Comparison of ENCODE assay signal across 8 mouse cellular contexts in genomic region chr2:30897291-30897690, GRCm38 (mm10). TPM values are rescaled to one million over a fixed set of nuclear protein-coding genes. Genes with fewer than 3 reads are reported as not detected.
DNase-seq lines count a peak whose midpoint lies in the region; ATAC-seq and TF ChIP-seq lines count a peak whose summit lies in the region.
"Had no signal": no experiment of that assay in that cellular context is flagged by ENCODE, and none has a peak within 500 bp of the region (broad histone marks: within the 10 kb centered on the region; RNA-seq: fewer than 3 reads in every experiment).

No protein-coding gene starts in this region.

- ATAC-seq in kidney, embryonic 15.5 days (replicated peaks; ENCODE audit: low FRiP score), result peak; percentile 37; the same call in 1 of the 2 replicates
- no peak for ATAC-seq in kidney, embryonic 14.5 days (ENCODE audit: low FRiP score, low TSS enrichment)
- ATAC-seq in limb, embryonic 13.5 days (ENCODE audit: low FRiP score, low read depth), result no peak; the same call in 1 of the 2 replicates

- no peaks in the 10 kb centered on the region for H3K36me3 ChIP-seq in kidney, embryonic 15.5 days
- no peaks in the 10 kb centered on the region for H3K36me3 ChIP-seq in kidney, embryonic 14.5 days (ENCODE audit: control insufficient read depth, insufficient read depth, low read length)
- H3K36me3 ChIP-seq in C2C12 (ENCODE audit: control insufficient read depth, insufficient read depth), result no peaks in the 10 kb centered on the region
- 0 out of 2 replicates have a peak, but pooled peaks cover 3% of the 10 kb centered on the region for H3K36me3 ChIP-seq in limb, embryonic 13.5 days

- H3K9me3 ChIP-seq in kidney, embryonic 15.5 days (replicated peaks), result no peaks in the 10 kb centered on the region
- H3K9me3 ChIP-seq in kidney, embryonic 14.5 days (ENCODE audit: control insufficient read depth, low read length), result no peaks in the 10 kb centered on the region
- no peaks in the 10 kb centered on the region for H3K9me3 ChIP-seq in limb, embryonic 13.5 days

- H3K79me3 ChIP-seq in C2C12 (ENCODE audit: low read depth), result no peaks in the 10 kb centered on the region

- H3K9ac ChIP-seq in kidney, embryonic 15.5 days, result no peak overlapping the region
- H3K9ac ChIP-seq in kidney, embryonic 14.5 days (ENCODE audit: low read depth, low read length), result no peak overlapping the region
- H3K9ac ChIP-seq in limb, embryonic 13.5 days, result 0 out of 2 replicates have a peak overlapping the region, but pooled peaks have one; percentile 14
- H3K9ac ChIP-seq: liver, embryonic 14.5 days had no signal

- H3K27me3 ChIP-seq in kidney, embryonic 15.5 days, result no peaks in the 10 kb centered on the region
- H3K27me3 ChIP-seq in kidney, embryonic 14.5 days (ENCODE audit: control insufficient read depth, insufficient read depth, low read length), result no peaks in the 10 kb centered on the region
- no peaks in the 10 kb centered on the region for H3K27me3 ChIP-seq in C2C12 (ENCODE audit: control insufficient read depth, insufficient read depth, insufficient read length)
- no peaks in the 10 kb centered on the region for H3K27me3 ChIP-seq in limb, embryonic 13.5 days

- WGBS in kidney, embryonic 15.5 days, result 39% methylated on average over 6 of the region's 6 CpGs
- WGBS in kidney, embryonic 14.5 days, result 37% methylated on average over 6 of the region's 6 CpGs
- WGBS in limb, embryonic 13.5 days, result 36% methylated on average over 6 of the region's 6 CpGs

- no peak overlapping the region for H3ac ChIP-seq in C2C12 (ENCODE audit: control insufficient read depth, insufficient read length, low read depth)

- H3K79me2 ChIP-seq in C2C12 (ENCODE audit: control insufficient read depth, insufficient read depth), result no peaks in the 10 kb centered on the region

- no peak for TF ChIP-seq CTCF in C2C12 (IDR thresholded peaks at IDR 0.05; ENCODE audit: control insufficient read depth, insufficient read depth, insufficient read length)

- no peak overlapping the region for H3K4me2 ChIP-seq in kidney, embryonic 15.5 days
- no peak overlapping the region for H3K4me2 ChIP-seq in kidney, embryonic 14.5 days (replicated peaks; ENCODE audit: low read depth, low read length)
- H3K4me2 ChIP-seq in limb, embryonic 13.5 days (replicated peaks), result no peak overlapping the region

- H3K27ac ChIP-seq in kidney, embryonic 15.5 days, result no peak overlapping the region
- H3K27ac ChIP-seq in kidney, embryonic 14.5 days (ENCODE audit: low read depth, low read length), result no peak overlapping the region
- no peak overlapping the region for H3K27ac ChIP-seq in limb, embryonic 13.5 days
- H3K27ac ChIP-seq: liver, embryonic 14.5 days had no signal

- peak; percentile 76 for DNase-seq in adipocyte (ENCODE audit: low spot score)
- DNase-seq in Muller cell, postnatal 12 days (ENCODE audit: inconsistent ontology term), result no peak
- DNase-seq in spleen, postnatal 14 days (ENCODE audit: low spot score in 2 of 2), result no peak

- H3K4me1 ChIP-seq in kidney, embryonic 15.5 days, result peaks cover 37% of the 10 kb centered on the region
- peaks cover 16% of the 10 kb centered on the region for H3K4me1 ChIP-seq in kidney, embryonic 14.5 days (ENCODE audit: control insufficient read depth, insufficient read depth, low read length)
- H3K4me1 ChIP-seq in limb, embryonic 13.5 days, result peaks cover 35% of the 10 kb centered on the region

- H3K4me3 ChIP-seq in kidney, embryonic 15.5 days (replicated peaks), result no peak overlapping the region
- H3K4me3 ChIP-seq in kidney, embryonic 14.5 days (ENCODE audit: low read length), result no peak overlapping the region
- H3K4me3 ChIP-seq in C2C12 (ENCODE audit: insufficient read depth, poor library complexity, severe bottlenecking), result no peak overlapping the region
- no peak overlapping the region for H3K4me3 ChIP-seq in limb, embryonic 13.5 days

TF ChIP-seq in C2C12, 6 proteins besides CTCF, POLR2A, EP300 and RAD21:
- no peak for TF ChIP-seq MYOG (IDR thresholded peaks at IDR 0.05; ENCODE audit: control insufficient read depth, extremely low read depth, insufficient read length)
- no peak for TF ChIP-seq USF1 (IDR thresholded peaks at IDR 0.05; ENCODE audit: low read depth)
- peak; percentile 4 for TF ChIP-seq MYOD1 (IDR thresholded peaks at IDR 0.05; ENCODE audit: control insufficient read depth, insufficient read length, low read depth)

RNA-seq across cellular contexts. Expression of gene Ptges, which starts 32.4 kb away (rescaled TPM):
- polyA plus RNA-seq in kidney, embryonic 15.5 days (2015; fragmentation: Nextera tagmentation; extraction: Ambion mirVana), result 13.3 and 13.5 TPM in 2 replicates
- polyA plus RNA-seq in kidney, embryonic 14.5 days (2014; fragmentation: Nextera tagmentation; extraction: Ambion mirVana), result 6.1 and 7.2 TPM in 2 replicates
- polyA plus RNA-seq in C2C12 (2012; fragmentation: generic; extraction: Trizol), result 0.70 TPM
- 14.1 and 16.4 TPM in 2 replicates for polyA plus RNA-seq in limb, embryonic 13.5 days (2015; fragmentation: Nextera tagmentation; extraction: Ambion mirVana)

RNA-seq across cellular contexts. Expression of gene Tor1b, which starts 55.5 kb away (rescaled TPM):
- 35.3 and 37.5 TPM in 2 replicates for polyA plus RNA-seq in kidney, embryonic 15.5 days (2015; fragmentation: Nextera tagmentation; extraction: Ambion mirVana)
- polyA plus RNA-seq in kidney, embryonic 14.5 days (2014; fragmentation: Nextera tagmentation; extraction: Ambion mirVana), result 31.0 and 39.3 TPM in 2 replicates
- 30.5 TPM for polyA plus RNA-seq in C2C12 (2012; fragmentation: generic; extraction: Trizol)
- 33.0 and 33.5 TPM in 2 replicates for polyA plus RNA-seq in limb, embryonic 13.5 days (2015; fragmentation: Nextera tagmentation; extraction: Ambion mirVana)
